In genomic region chrY:897393-898227, GRCm38 (mm10) we compare ENCODE assay signal across 8 mouse cellular contexts. TPM values are rescaled to one million over a fixed set of nuclear protein-coding genes. Genes with fewer than 3 reads are reported as not detected.
DNase-seq lines count a peak whose midpoint lies in the region; ATAC-seq lines count a peak whose summit lies in the region.

TSS of gene Kdm5d (plus strand) at chrY:897788.

- ATAC-seq in intestine, embryonic 15.5 days, result no peak
- ATAC-seq in lung, embryonic 15.5 days (ENCODE audit: borderline replicate concordance, extremely low read depth, low FRiP score, low TSS enrichment), result no peak
- no peak for ATAC-seq in neural tube, embryonic 15.5 days (ENCODE audit: low FRiP score)

- H3K4me2 ChIP-seq in intestine, embryonic 15.5 days (replicated peaks), result no peak within 1 kb of the TSS
- peak within 1 kb of the TSS; percentile 20; the same call in 1 of the 2 replicates for H3K4me2 ChIP-seq in lung, embryonic 15.5 days
- H3K4me2 ChIP-seq in neural tube, embryonic 15.5 days, result peak within 1 kb of the TSS; percentile 39

- no peak within 1 kb of the TSS for H3K27ac ChIP-seq in intestine, embryonic 15.5 days
- H3K27ac ChIP-seq in lung, embryonic 15.5 days, result no peak within 1 kb of the TSS
- H3K27ac ChIP-seq in neural tube, embryonic 15.5 days (replicated peaks), result 0 out of 2 replicates have a peak within 1 kb of the TSS, but pooled peaks have one; percentile 28

- H3K9me3 ChIP-seq in intestine, embryonic 15.5 days, result no peaks in the 10 kb centered on the region
- no peaks in the 10 kb centered on the region for H3K9me3 ChIP-seq in lung, embryonic 15.5 days
- no peaks in the 10 kb centered on the region for H3K9me3 ChIP-seq in neural tube, embryonic 15.5 days (replicated peaks)

- H3K9ac ChIP-seq in intestine, embryonic 15.5 days, result peak within 1 kb of the TSS; percentile 17; the same call in 1 of the 2 replicates
- peak within 1 kb of the TSS; percentile 31; the same call in 1 of the 2 replicates for H3K9ac ChIP-seq in lung, embryonic 15.5 days
- H3K9ac ChIP-seq in neural tube, embryonic 15.5 days (replicated peaks), result peak within 1 kb of the TSS; percentile 32; the same call in 1 of the 2 replicates

- peak within 1 kb of the TSS; percentile 35 for H3K4me3 ChIP-seq in intestine, embryonic 15.5 days (replicated peaks)
- peak within 1 kb of the TSS; percentile 41 for H3K4me3 ChIP-seq in lung, embryonic 15.5 days
- peak within 1 kb of the TSS; percentile 41 for H3K4me3 ChIP-seq in neural tube, embryonic 15.5 days (replicated peaks)

- DNase-seq in layer of hippocampus, adult 11-12 months (ENCODE audit: low spot score), result peak; percentile 44
- no peak for DNase-seq in layer of hippocampus, adult 9-10 months (ENCODE audit: low spot score)
- DNase-seq in embryo, embryonic 10 days (ENCODE audit: low spot score), result peak; percentile 45
- peak in 1 of 2 experiments; percentile 1 for DNase-seq in frontal cortex, adult 2 months (ENCODE audit: extremely low spot score in 1 of 2, low spot score in 1 of 2)
- DNase-seq in ovary, postnatal 36 days (ENCODE audit: low spot score), result no peak

- no peaks in the 10 kb centered on the region for H3K4me1 ChIP-seq in intestine, embryonic 15.5 days (replicated peaks)
- H3K4me1 ChIP-seq in lung, embryonic 15.5 days, result no peaks in the 10 kb centered on the region
- no peaks in the 10 kb centered on the region for H3K4me1 ChIP-seq in neural tube, embryonic 15.5 days

- H3K36me3 ChIP-seq in intestine, embryonic 15.5 days, result no peaks in the 10 kb centered on the region
- no peaks in the 10 kb centered on the region for H3K36me3 ChIP-seq in lung, embryonic 15.5 days
- no peaks in the 10 kb centered on the region for H3K36me3 ChIP-seq in neural tube, embryonic 15.5 days

- 4% methylated on average over 29 of the region's 34 CpGs for WGBS in intestine, embryonic 15.5 days
- 5% methylated on average over 34 of the region's 34 CpGs for WGBS in lung, embryonic 15.5 days
- 2% methylated on average over 34 of the region's 34 CpGs for WGBS in neural tube, embryonic 15.5 days

- H3K27me3 ChIP-seq in intestine, embryonic 15.5 days (replicated peaks), result no peaks in the 10 kb centered on the region
- no peaks in the 10 kb centered on the region for H3K27me3 ChIP-seq in lung, embryonic 15.5 days
- no peaks in the 10 kb centered on the region for H3K27me3 ChIP-seq in neural tube, embryonic 15.5 days (replicated peaks)

RNA-seq across cellular contexts. Expression of gene Kdm5d, which starts in this region (rescaled TPM):
- polyA plus RNA-seq in frontal cortex, adult 2 months (2012; rRNA removed), result 21.4 TPM in 1 of 2 replicates, not detected in the other
- 8.0 and 9.8 TPM in 2 replicates for polyA plus RNA-seq in intestine, embryonic 15.5 days (2015; fragmentation: Nextera tagmentation; extraction: Ambion mirVana)
- polyA plus RNA-seq in lung, embryonic 15.5 days (2015; fragmentation: Nextera tagmentation; extraction: Ambion mirVana), result 6.6 and 7.4 TPM in 2 replicates
- polyA plus RNA-seq in neural tube, embryonic 15.5 days (2015; fragmentation: Nextera tagmentation; extraction: Ambion mirVana), result 7.0 and 8.9 TPM in 2 replicates

Comparison
In these comparisons a context has a peak if more than half of its experiments do, and no peak if none do; other contexts are left out.
1. DNase-seq: peak in layer of hippocampus, adult 11-12 months (single experiment) and embryo, embryonic 10 days (single experiment); none in layer of hippocampus, adult 9-10 months (single experiment) and ovary, postnatal 36 days (single experiment).
2. Peak in every context shown above with its lines, with median percentiles within 50 percentile points of each other: H3K4me3 ChIP-seq and H3K9ac ChIP-seq.